Mouse (Mus musculus) hindbrain, embryonic 10.5 days (tissue): ENCODE data around the gene Cap2. TPM values are rescaled to one million over a fixed set of nuclear protein-coding genes. Genes with fewer than 3 reads are reported as not detected.

Source experiments
- DNase-seq: peaks from one replicate; pipeline ENCODE4 v3.0.0-alpha.2; 2017; ENCODE audit warnings: low spot score
- H3K27ac ChIP-seq: fragments of 300-500 bp; sonication (generic); 2 replicates; pipeline ENCODE4 v1.5.1; 2016; ENCODE audit warnings: mild to moderate bottlenecking, moderate library complexity
- H3K27me3 ChIP-seq: fragments of 300-500 bp; sonication (generic); 2 replicates; pipeline ENCODE4 v1.6.1; 2016; ENCODE audit warnings: mild to moderate bottlenecking; ENCODE audit not compliant: poor library complexity, insufficient read depth, severe bottlenecking
- H3K36me3 ChIP-seq: fragments of 300-500 bp; sonication (generic); 2 replicates; pipeline ENCODE4 v1.6.1; 2016; ENCODE audit warnings: mild to moderate bottlenecking, moderate library complexity
- H3K4me1 ChIP-seq: fragments of 300-500 bp; sonication (generic); replicated peaks from 2 replicates; pipeline ENCODE4 v1.6.1; 2016; ENCODE audit warnings: mild to moderate bottlenecking
- H3K4me3 ChIP-seq: fragments of 300-500 bp; sonication (generic); 2 replicates; pipeline ENCODE4 v1.5.1; 2016; ENCODE audit warnings: mild to moderate bottlenecking, moderate library complexity
- H3K9me3 ChIP-seq: fragments of 300-500 bp; sonication (generic); 2 replicates; pipeline ENCODE4 v1.6.1; 2016; ENCODE audit warnings: mild to moderate bottlenecking, moderate library complexity
- WGBS: fragments of 180-500 bp; shearing (Covaris S2); methylation state at CpG from one replicate; pipeline ENCODE4 v1.1.7; 2016; 5-methylcytosine and 5-hydroxymethylcytosine counted together
- polyA plus RNA-seq: library from polyadenylated mRNA; unstranded; fragments of >200 nt; fragmentation: Nextera tagmentation; extraction: Ambion mirVana; gene quantifications from 2 replicates; pipeline ENCODE4 v1.2.1, GENCODE M21; 2016

Cap2 gene
- polyA plus RNA-seq, 1 experiment from 2014 or later = 5.1 TPM

DNA sequence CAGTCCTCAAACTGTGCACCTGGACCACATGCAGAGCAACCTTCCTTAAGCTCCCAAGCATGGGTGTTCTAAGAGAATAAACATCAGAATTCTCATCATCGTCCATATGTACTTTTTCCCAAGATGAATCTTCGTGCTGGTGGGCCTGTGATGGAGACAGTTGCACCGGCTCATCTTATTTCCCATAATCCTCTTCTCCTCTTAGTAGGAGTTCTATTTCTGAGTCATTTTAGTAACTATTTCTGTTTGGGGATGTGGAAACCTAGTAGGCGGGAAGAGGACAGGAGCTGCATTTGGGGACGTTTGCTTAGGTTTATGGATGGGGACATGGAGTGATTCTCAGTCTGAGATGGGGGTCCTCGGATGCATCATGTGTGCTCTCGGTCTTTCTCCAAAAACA, 8.8 kb downstream of the Cap2 start:
- no peak for DNase-seq
- WGBS = 94% methylated on average over 7 of the region's 7 CpGs
- H3K9me3 ChIP-seq = 0 out of 2 replicates have a peak, but pooled peaks cover 5% of the 10 kb centered on the region
- no peaks in the 10 kb centered on the region for H3K27me3 ChIP-seq
- H3K4me1 ChIP-seq = no peaks in the 10 kb centered on the region
- H3K27ac ChIP-seq = no peak overlapping the region
- no peaks in the 10 kb centered on the region for H3K36me3 ChIP-seq
- no peak overlapping the region for H3K4me3 ChIP-seq

GRCm38 (mm10) chr13:46514484-46514883, 12.8 kb downstream of the Cap2 start:
- Histone ChIP-seq H3K27me3 (no peaks in the 10 kb centered on the region), H3K4me1 (0 out of 2 replicates have a peak, but pooled peaks cover 5% of the 10 kb centered on the region), H3K36me3 (no peaks in the 10 kb centered on the region), H3K9me3 (0 out of 2 replicates have a peak, but pooled peaks cover 5% of the 10 kb centered on the region), H3K4me3 (no peak overlapping the region), H3K27ac (no peak overlapping the region)
- 92% methylated on average over 10 of the region's 10 CpGs for WGBS
- no peak for DNase-seq

DNA sequence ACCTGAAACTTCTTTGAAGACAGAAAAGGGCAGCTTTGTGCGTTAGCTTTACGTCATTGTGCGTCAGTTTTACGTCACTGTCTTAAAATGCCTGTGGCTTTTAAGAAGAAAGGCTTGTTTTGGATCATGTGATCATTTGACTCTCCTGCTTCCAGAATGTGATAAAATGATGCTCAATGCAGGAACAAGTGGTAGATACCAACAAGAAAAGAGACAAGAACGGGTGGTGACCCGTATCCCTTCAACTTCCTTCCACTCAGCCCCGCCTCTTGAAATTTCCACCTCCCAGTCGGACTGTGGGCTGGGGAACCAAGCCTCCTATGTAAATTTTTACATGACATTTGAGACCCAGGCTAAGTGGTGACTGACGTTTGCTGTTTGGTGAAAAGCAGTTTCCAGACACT, 13.5 kb downstream of the Cap2 start:
- Histone ChIP-seq H3K9me3 (0 out of 2 replicates have a peak, but pooled peaks cover 5% of the 10 kb centered on the region), H3K27me3 (no peaks in the 10 kb centered on the region), H3K27ac (no peak overlapping the region), H3K4me3 (no peak overlapping the region), H3K4me1 (0 out of 2 replicates have a peak, but pooled peaks cover 5% of the 10 kb centered on the region), H3K36me3 (no peaks in the 10 kb centered on the region)
- DNase-seq = no peak
- 81% methylated on average over 9 of the region's 9 CpGs for WGBS

- H3K36me3 ChIP-seq = no peaks in the 10 kb centered on the region
- H3K4me3 ChIP-seq = no peak overlapping the region
- no peak for DNase-seq
- 0 out of 2 replicates have a peak, but pooled peaks cover 5% of the 10 kb centered on the region for H3K9me3 ChIP-seq
- H3K27me3 ChIP-seq = no peaks in the 10 kb centered on the region
- WGBS = 79% methylated on average over 10 of the region's 10 CpGs
- 0 out of 2 replicates have a peak, but pooled peaks cover 5% of the 10 kb centered on the region for H3K4me1 ChIP-seq
- no peak overlapping the region for H3K27ac ChIP-seq
Measured at GRCm38 (mm10) chr13:46515524-46515923, 13.9 kb downstream of the Cap2 start.

- Histone ChIP-seq H3K36me3 (no peaks in the 10 kb centered on the region), H3K4me1 (0 out of 2 replicates have a peak, but pooled peaks cover 5% of the 10 kb centered on the region), H3K9me3 (0 out of 2 replicates have a peak, but pooled peaks cover 5% of the 10 kb centered on the region), H3K27me3 (no peaks in the 10 kb centered on the region), H3K4me3 (no peak overlapping the region), H3K27ac (no peak overlapping the region)
- WGBS = 83% methylated on average over 7 of the region's 7 CpGs
- DNase-seq = no peak
Measured at GRCm38 (mm10) chr13:46516183-46516582, 14.5 kb downstream of the Cap2 start.

- Histone ChIP-seq H3K4me1 (0 out of 2 replicates have a peak, but pooled peaks cover 5% of the 10 kb centered on the region), H3K9me3 (0 out of 2 replicates have a peak, but pooled peaks cover 1% of the 10 kb centered on the region), H3K27me3 (no peaks in the 10 kb centered on the region), H3K4me3 (no peak overlapping the region), H3K36me3 (no peaks in the 10 kb centered on the region), H3K27ac (no peak overlapping the region)
- DNase-seq = no peak
- 84% methylated on average over 4 of the region's 4 CpGs for WGBS
Measured at GRCm38 (mm10) chr13:46517211-46517685, 15.6 kb downstream of the Cap2 start.

GRCm38 (mm10) chr13:46521482-46521881, 19.8 kb downstream of the Cap2 start:
- DNase-seq = no peak
- Histone ChIP-seq H3K36me3 (no peaks in the 10 kb centered on the region), H3K4me3 (no peak overlapping the region), H3K27me3 (no peaks in the 10 kb centered on the region), H3K9me3 (no peaks in the 10 kb centered on the region), H3K27ac (no peak overlapping the region), H3K4me1 (0 out of 2 replicates have a peak, but pooled peaks cover 5% of the 10 kb centered on the region)
- 83% methylated on average over 1 of the region's 1 CpGs for WGBS

GRCm38 (mm10) chr13:46522798-46523197, 21.1 kb downstream of the Cap2 start:
- Histone ChIP-seq H3K36me3 (no peaks in the 10 kb centered on the region), H3K4me3 (no peak overlapping the region), H3K27ac (no peak overlapping the region), H3K27me3 (no peaks in the 10 kb centered on the region), H3K4me1 (0 out of 2 replicates have a peak, but pooled peaks cover 5% of the 10 kb centered on the region), H3K9me3 (no peaks in the 10 kb centered on the region)
- no peak for DNase-seq
- 73% methylated on average over 4 of the region's 4 CpGs for WGBS

GRCm38 (mm10) chr13:46523235-46523634, 21.6 kb downstream of the Cap2 start:
- H3K27me3 ChIP-seq = no peaks in the 10 kb centered on the region
- no peaks in the 10 kb centered on the region for H3K36me3 ChIP-seq
- 73% methylated on average over 5 of the region's 5 CpGs for WGBS
- H3K4me3 ChIP-seq = no peak overlapping the region
- no peak for DNase-seq
- 0 out of 2 replicates have a peak, but pooled peaks cover 5% of the 10 kb centered on the region for H3K4me1 ChIP-seq
- no peak overlapping the region for H3K27ac ChIP-seq
- H3K9me3 ChIP-seq = no peaks in the 10 kb centered on the region

GRCm38 (mm10) chr13:46523712-46524111, 22.1 kb downstream of the Cap2 start:
- no peak for DNase-seq
- no peak overlapping the region for H3K4me3 ChIP-seq
- H3K9me3 ChIP-seq = no peaks in the 10 kb centered on the region
- WGBS = 85% methylated on average over 12 of the region's 12 CpGs
- H3K27ac ChIP-seq = no peak overlapping the region
- H3K4me1 ChIP-seq = 0 out of 2 replicates have a peak, but pooled peaks cover 5% of the 10 kb centered on the region
- H3K36me3 ChIP-seq = no peaks in the 10 kb centered on the region
- no peaks in the 10 kb centered on the region for H3K27me3 ChIP-seq

DNA sequence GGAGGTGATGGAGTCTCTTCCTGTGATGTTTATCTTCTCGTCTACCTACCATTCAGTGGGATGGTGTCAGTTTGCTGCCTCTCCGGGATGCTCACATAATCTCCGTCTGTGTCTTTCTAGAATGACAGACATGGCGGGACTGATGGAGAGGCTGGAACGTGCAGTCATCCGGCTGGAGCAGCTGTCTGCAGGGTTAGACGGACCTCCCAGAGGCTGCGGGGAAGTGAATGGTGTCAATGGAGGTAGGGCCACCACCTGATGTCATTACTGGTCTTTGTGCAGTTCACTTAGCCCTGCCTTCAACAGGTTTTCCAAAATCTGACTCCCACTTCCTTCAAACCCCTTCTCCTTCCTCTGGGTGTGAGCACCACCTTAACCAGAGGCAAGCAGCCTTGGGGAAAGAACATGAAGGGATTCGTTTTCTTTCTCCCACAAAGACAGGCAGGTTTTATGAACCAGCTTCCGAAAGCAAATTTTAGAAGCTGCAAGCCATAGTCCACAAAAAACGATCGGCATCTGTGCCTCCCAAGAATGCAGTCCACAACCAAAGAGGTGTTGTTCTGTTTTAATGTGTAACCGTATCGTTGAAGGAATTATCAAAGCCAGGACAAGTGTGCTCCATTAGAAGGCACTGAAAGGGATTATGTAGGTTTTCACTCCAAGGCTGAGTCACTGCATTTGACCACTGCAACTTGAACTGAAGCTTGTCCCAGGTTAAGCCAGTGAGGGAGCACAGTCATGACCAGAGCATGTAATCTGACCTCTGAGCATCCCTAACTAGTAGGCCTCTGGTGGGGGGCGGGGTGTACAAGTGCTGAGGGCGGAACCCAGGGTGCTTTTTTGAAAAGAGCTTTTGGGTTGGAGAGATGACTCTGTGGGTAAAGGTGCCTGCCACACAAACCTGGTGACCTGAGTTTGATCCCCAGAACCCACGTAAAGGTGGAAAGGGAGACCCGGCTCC, 23.9 kb downstream of the Cap2 start:
- no peak for DNase-seq
- Histone ChIP-seq H3K36me3 (no peaks in the 10 kb centered on the region), H3K27ac (no peak overlapping the region), H3K4me1 (0 out of 2 replicates have a peak, but pooled peaks cover 5% of the 10 kb centered on the region), H3K4me3 (no peak overlapping the region), H3K27me3 (no peaks in the 10 kb centered on the region), H3K9me3 (no peaks in the 10 kb centered on the region)
- WGBS = 87% methylated on average over 18 of the region's 18 CpGs

GRCm38 (mm10) chr13:46526645-46527044, 25.0 kb downstream of the Cap2 start:
- no peak for DNase-seq
- 78% methylated on average over 3 of the region's 3 CpGs for WGBS
- Histone ChIP-seq H3K4me1 (0 out of 2 replicates have a peak, but pooled peaks cover 5% of the 10 kb centered on the region), H3K9me3 (no peaks in the 10 kb centered on the region), H3K36me3 (no peaks in the 10 kb centered on the region), H3K4me3 (no peak overlapping the region), H3K27me3 (peaks cover 7% of the 10 kb centered on the region; the same call in 1 of the 2 replicates), H3K27ac (no peak overlapping the region)

- Histone ChIP-seq H3K27ac (no peak overlapping the region), H3K27me3 (peaks cover 9% of the 10 kb centered on the region; the same call in 1 of the 2 replicates), H3K4me1 (0 out of 2 replicates have a peak, but pooled peaks cover 5% of the 10 kb centered on the region), H3K36me3 (no peaks in the 10 kb centered on the region), H3K9me3 (no peaks in the 10 kb centered on the region), H3K4me3 (no peak overlapping the region)
- DNase-seq = no peak
- WGBS = 89% methylated on average over 5 of the region's 5 CpGs
Measured at GRCm38 (mm10) chr13:46527340-46527739, 25.7 kb downstream of the Cap2 start.
